Mouse (Mus musculus) myocyte (in vitro differentiated cells): ENCODE results near the gene Sult1d1. TPM values are rescaled to one million over a fixed set of nuclear protein-coding genes. Genes with fewer than 3 reads are reported as not detected.

Source experiments
- H3K27me3 ChIP-seq: one replicate; pipeline ENCODE4 v1.6.1; 2011; ENCODE audit not compliant: control insufficient read depth, insufficient read depth, insufficient read length
- H3K36me3 ChIP-seq: one replicate; pipeline ENCODE4 v1.6.1; 2011; ENCODE audit not compliant: control insufficient read depth, insufficient read depth
- H3K4me2 ChIP-seq: one replicate; pipeline ENCODE4 v1.6.1; 2011; ENCODE audit warnings: low read depth, control low read depth
- H3K4me3 ChIP-seq: one replicate; pipeline ENCODE4 v1.5.1; 2011; ENCODE audit warnings: mild to moderate bottlenecking, control low read depth, moderate library complexity
- H3K79me2 ChIP-seq: one replicate; pipeline ENCODE4 v1.6.1; 2011; ENCODE audit not compliant: control insufficient read depth, insufficient read depth
- H3ac ChIP-seq: one replicate; pipeline ENCODE4 v1.6.1; 2011; ENCODE audit not compliant: control insufficient read depth, insufficient read length
- CEBPB ChIP-seq: IDR thresholded peaks from 2 replicates; pipeline ENCODE4 v1.6.1; 2011; ENCODE audit warnings: mild to moderate bottlenecking, moderate library complexity; ENCODE audit not compliant: poor library complexity, insufficient read depth, severe bottlenecking
- E2F4 ChIP-seq: IDR thresholded peaks from one replicate; pipeline ENCODE4 v1.6.1; 2011; ENCODE audit warnings: mild to moderate bottlenecking, control low read depth, moderate library complexity; ENCODE audit not compliant: insufficient read depth
- MAX ChIP-seq: IDR thresholded peaks from one replicate; pipeline ENCODE4 v1.6.1; 2011; ENCODE audit warnings: low read depth, mild to moderate bottlenecking, control low read depth
- MYOD1 ChIP-seq, 3 experiments: IDR thresholded peaks; one replicate each; pipeline ENCODE4 v1.6.1; 2011; ENCODE audit warnings: control low read depth in 2 of 3, low read depth in 2 of 3, mild to moderate bottlenecking in 2 of 3, moderate library complexity in 1 of 3; ENCODE audit not compliant: insufficient read length in 2 of 3, control insufficient read depth in 1 of 3
- MYOG ChIP-seq, 3 experiments: IDR thresholded peaks; one replicate each; pipeline ENCODE4 v1.6.1; 2011; ENCODE audit warnings: control low read depth in 2 of 3, low read depth in 2 of 3, mild to moderate bottlenecking in 2 of 3; ENCODE audit not compliant: insufficient read length in 2 of 3, control insufficient read depth in 1 of 3, insufficient read depth in 1 of 3
- POLR2A ChIP-seq: IDR thresholded peaks from one replicate; pipeline ENCODE4 v1.6.1; 2011; ENCODE audit warnings: low read depth, mild to moderate bottlenecking, control low read depth, moderate library complexity; ENCODE audit not compliant: insufficient read length
- POLR2AphosphoS2 ChIP-seq: IDR thresholded peaks from one replicate; pipeline ENCODE4 v1.6.1; 2011; ENCODE audit warnings: low read depth, control low read depth; ENCODE audit not compliant: insufficient read length
- REST ChIP-seq: IDR thresholded peaks from one replicate; pipeline ENCODE4 v1.6.1; 2011; ENCODE audit warnings: mild to moderate bottlenecking, control low read depth, moderate library complexity; ENCODE audit not compliant: insufficient read depth, insufficient read length
- SRF ChIP-seq: IDR thresholded peaks from one replicate; pipeline ENCODE4 v1.6.1; 2011; ENCODE audit warnings: low read depth; ENCODE audit not compliant: control insufficient read depth, insufficient read length
- TCF12 ChIP-seq: IDR thresholded peaks from one replicate; pipeline ENCODE4 v1.6.1; 2011; ENCODE audit warnings: mild to moderate bottlenecking, control low read depth; ENCODE audit not compliant: poor library complexity, insufficient read depth, severe bottlenecking
- TCF3 ChIP-seq: IDR thresholded peaks from one replicate; pipeline ENCODE4 v1.6.1; 2011; ENCODE audit warnings: low read depth, control low read depth; ENCODE audit not compliant: insufficient read length
- USF1 ChIP-seq: IDR thresholded peaks from one replicate; pipeline ENCODE4 v1.6.1; 2011; ENCODE audit warnings: low read depth, mild to moderate bottlenecking, control low read depth, moderate library complexity
- polyA plus RNA-seq: library from polyadenylated mRNA; unstranded; fragments of >200 nt; fragmentation: generic; extraction: Trizol; gene quantifications from one replicate; pipeline ENCODE4 v1.2.1, GENCODE M21; 2012; ENCODE audit warnings: missing spikeins

The Sult1d1 gene
- polyA plus RNA-seq: not detected

DNA sequence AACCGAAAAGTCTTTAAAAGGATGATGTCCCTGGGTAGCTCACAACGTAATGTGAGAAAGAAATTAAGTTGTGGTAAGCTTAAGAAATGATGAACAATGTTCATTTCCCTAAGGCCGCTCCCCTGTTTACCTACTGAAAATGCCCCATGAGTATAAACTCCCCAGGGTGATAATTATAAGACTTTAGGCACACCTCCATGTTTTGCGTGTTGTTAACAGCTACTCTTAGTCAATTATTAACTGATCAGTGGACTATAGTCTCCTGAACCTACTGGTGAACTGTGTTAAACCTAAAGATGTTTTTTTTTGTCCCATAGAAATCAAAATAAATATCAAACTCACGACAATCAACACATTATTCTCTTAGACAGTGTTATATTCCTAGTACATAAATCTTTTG lies at the start of gene Sult1d1:
Gene Sult1d1 (minus strand): TSS at position 183 of the 400 bp plus-strand sequence.
- no peaks in the 10 kb centered on the region for H3K79me2 ChIP-seq
- H3K4me3 ChIP-seq: no peak within 1 kb of the TSS

DNA sequence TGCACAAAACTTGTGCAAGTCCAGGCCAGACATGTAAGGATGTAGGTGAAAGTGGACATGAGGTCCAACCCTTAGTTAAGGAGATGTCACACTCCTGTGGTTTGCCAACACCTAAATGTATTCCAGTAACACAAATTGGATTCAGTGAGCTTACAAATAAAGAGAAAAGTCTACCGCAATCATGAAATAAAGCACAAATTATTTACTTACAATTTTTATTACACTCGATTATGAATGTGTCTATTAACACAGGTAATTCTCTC lies 46.2 kb upstream of the Sult1d1 start:
- H3K36me3 ChIP-seq: no peaks in the 10 kb centered on the region
- no peak overlapping the region for H3ac ChIP-seq
- no peaks in the 10 kb centered on the region for H3K79me2 ChIP-seq
- H3K4me2 ChIP-seq: no peak overlapping the region
- no peaks in the 10 kb centered on the region for H3K27me3 ChIP-seq
- no peak overlapping the region for H3K4me3 ChIP-seq
- no peak for TF ChIP-seq MAX
- no peak for TF ChIP-seq POLR2AphosphoS2
- no peak for TF ChIP-seq REST
- TF ChIP-seq TCF3: no peak
- TF ChIP-seq MYOG (IDR thresholded peaks at IDR 0.05; ENCODE audit: control insufficient read depth in 1 of 3, insufficient read depth in 1 of 3, insufficient read length in 2 of 3, low read depth in 2 of 3): no peak
- no peak for TF ChIP-seq SRF
- TF ChIP-seq USF1: no peak
- TF ChIP-seq E2F4: no peak
- no peak for TF ChIP-seq POLR2A
- no peak for TF ChIP-seq CEBPB
- no peak for TF ChIP-seq MYOD1 (IDR thresholded peaks at IDR 0.05; ENCODE audit: control insufficient read depth in 1 of 3, insufficient read length in 2 of 3, low read depth in 2 of 3)
- no peak for TF ChIP-seq TCF12

More for the DNA sequence above, at the start of gene Sult1d1:
- H3K36me3 ChIP-seq: no peaks in the 10 kb centered on the region
- no peak within 1 kb of the TSS for H3K4me2 ChIP-seq
- H3ac ChIP-seq: no peak within 1 kb of the TSS
- TF ChIP-seq POLR2A (no peak), E2F4 (no peak), MAX (no peak), SRF (no peak), USF1 (no peak), MYOD1 (IDR thresholded peaks at IDR 0.05; ENCODE audit: control insufficient read depth in 1 of 3, insufficient read length in 2 of 3, low read depth in 2 of 3) (no peak), POLR2AphosphoS2 (no peak), TCF3 (no peak), REST (no peak), MYOG (IDR thresholded peaks at IDR 0.05; ENCODE audit: control insufficient read depth in 1 of 3, insufficient read depth in 1 of 3, insufficient read length in 2 of 3, low read depth in 2 of 3) (no peak), TCF12 (no peak), CEBPB (no peak)
- H3K27me3 ChIP-seq: no peaks in the 10 kb centered on the region

DNA sequence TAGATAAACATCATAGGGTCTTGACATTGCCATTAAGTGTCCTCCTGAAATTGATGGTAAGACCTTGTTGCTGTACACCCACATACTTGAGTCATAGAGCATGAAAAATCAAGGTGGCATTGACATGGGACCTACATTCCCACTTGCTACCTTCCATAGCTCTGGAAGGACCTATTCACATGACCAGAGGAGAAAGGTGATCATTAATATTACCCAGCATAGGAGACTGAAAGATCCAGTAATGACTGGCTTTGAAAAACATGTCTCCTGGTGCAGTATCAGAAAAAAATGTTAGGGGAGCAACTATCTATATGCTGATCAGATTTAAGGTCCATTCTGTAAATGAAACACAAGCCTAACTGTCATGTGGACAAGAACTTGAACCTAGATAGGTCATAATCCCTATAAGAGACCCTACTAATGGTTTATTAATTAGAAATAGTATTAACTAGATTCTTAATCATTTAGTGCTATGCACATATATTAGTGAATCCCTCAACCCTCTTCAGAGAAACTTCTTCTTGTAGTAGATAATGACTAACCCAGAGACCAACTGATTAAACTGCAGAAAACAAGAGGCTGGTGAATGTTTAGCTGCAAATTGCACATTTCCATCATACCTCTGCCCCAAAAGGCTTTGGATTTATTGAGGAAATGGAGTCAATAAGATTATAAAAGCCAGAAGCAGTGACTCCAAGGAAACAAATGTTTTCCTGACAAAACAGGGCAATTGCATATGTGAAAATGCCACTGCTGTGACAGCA lies 45.7 kb upstream of the Sult1d1 start:
- Histone ChIP-seq H3K4me3 (no peak overlapping the region), H3K4me2 (no peak overlapping the region), H3ac (no peak overlapping the region), H3K36me3 (no peaks in the 10 kb centered on the region), H3K79me2 (no peaks in the 10 kb centered on the region), H3K27me3 (no peaks in the 10 kb centered on the region)
- TF ChIP-seq TCF12: no peak
- no peak for TF ChIP-seq CEBPB
- no peak for TF ChIP-seq USF1
- TF ChIP-seq TCF3: no peak
- TF ChIP-seq REST: no peak

DNA sequence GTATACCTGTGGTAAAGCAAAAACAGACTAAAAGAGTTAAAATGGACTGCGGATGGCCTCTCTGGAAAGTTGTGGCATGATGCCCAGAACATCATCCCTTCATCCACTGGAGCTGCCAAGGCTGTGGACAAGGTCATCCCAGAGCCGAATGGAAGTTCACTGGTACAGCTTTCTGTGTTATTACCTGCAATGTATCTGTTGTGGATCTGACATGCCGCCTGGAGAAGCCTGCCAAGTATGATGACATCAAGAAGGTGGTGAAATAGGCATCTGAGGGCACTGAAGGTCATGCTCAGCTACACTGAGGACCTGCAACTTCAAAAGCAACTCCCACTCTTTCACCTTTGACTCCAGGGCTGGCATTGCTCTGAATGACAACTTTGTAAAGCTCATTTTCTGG lies 32.2 kb upstream of the Sult1d1 start:
- Histone ChIP-seq H3ac (no peak overlapping the region), H3K4me2 (no peak overlapping the region), H3K4me3 (no peak overlapping the region), H3K36me3 (no peaks in the 10 kb centered on the region), H3K79me2 (no peaks in the 10 kb centered on the region), H3K27me3 (no peaks in the 10 kb centered on the region)
- TF ChIP-seq POLR2AphosphoS2 (no peak), SRF (no peak), TCF3 (no peak)

DNA sequence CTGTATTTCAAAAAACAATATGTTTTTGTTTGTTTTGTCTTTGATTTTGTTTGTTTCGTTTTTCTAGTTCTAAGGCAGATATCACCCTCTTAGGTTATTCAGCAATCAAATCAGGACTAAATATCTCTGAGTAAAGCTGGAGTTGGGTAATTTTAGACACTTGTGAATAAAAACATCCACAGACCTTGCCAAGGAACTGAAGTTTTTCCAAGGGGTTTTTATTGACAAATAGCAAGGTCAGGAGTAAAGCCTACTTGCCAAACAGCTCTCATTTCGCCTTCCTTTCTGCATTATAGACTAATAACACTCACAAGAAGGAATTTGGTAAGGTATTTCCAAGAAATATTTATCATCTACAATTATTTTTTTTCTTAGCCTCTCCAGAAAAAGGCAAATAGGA lies 29.1 kb upstream of the Sult1d1 start:
- TF ChIP-seq POLR2A: no peak
- TF ChIP-seq REST: no peak
- no peak for TF ChIP-seq MAX
- no peak for TF ChIP-seq MYOD1 (IDR thresholded peaks at IDR 0.05; ENCODE audit: control insufficient read depth in 1 of 3, insufficient read length in 2 of 3, low read depth in 2 of 3)
- TF ChIP-seq TCF12: no peak
- TF ChIP-seq USF1: no peak
- TF ChIP-seq MYOG (IDR thresholded peaks at IDR 0.05; ENCODE audit: control insufficient read depth in 1 of 3, insufficient read depth in 1 of 3, insufficient read length in 2 of 3, low read depth in 2 of 3): no peak
- no peak for TF ChIP-seq E2F4
- no peak for TF ChIP-seq SRF
- TF ChIP-seq TCF3: no peak
- TF ChIP-seq POLR2AphosphoS2: no peak
- no peak for TF ChIP-seq CEBPB
- Histone ChIP-seq H3ac (no peak overlapping the region), H3K4me2 (no peak overlapping the region), H3K4me3 (no peak overlapping the region), H3K27me3 (no peaks in the 10 kb centered on the region), H3K79me2 (no peaks in the 10 kb centered on the region), H3K36me3 (no peaks in the 10 kb centered on the region)
